Mouse (Mus musculus) T-helper 17 cell (primary cell): ENCODE data around the gene Gm20843.
"Not testable (repeated sequence)": the region's sequence is repeated elsewhere in the genome, so short reads cannot be mapped to it uniquely, and the experiment has no call there.

Experiments
- in situ Hi-C, 2 experiments: fragments of 300-600 bp; cut with MboI, MseI; formaldehyde crosslinking; loops; 1 replicate in 1 of 2; 2 replicates in 1 of 2; pipeline ENCODE4 v1.15.1; 2025; ENCODE audit warnings: high pct_unique_total_duplicates in 2 of 2

Gene Gm20843

GRCm38 (mm10) chrY:72247018-72247417, at the start of gene Gm20843:
Gm20843 (minus strand) TSS chrY:72247118.
- in situ Hi-C loops = not testable (repeated sequence)
